Mouse (Mus musculus) G1E (cell line): ENCODE results near the gene Tmco4.

Experiments used
- CTCF ChIP-seq: IDR thresholded peaks from 2 replicates; pipeline ENCODE4 v1.5.1; 2012; ENCODE audit warnings: low read depth, low read length, inconsistent platforms, mixed read lengths
- GATA1 ChIP-seq: IDR thresholded peaks from 2 replicates; pipeline ENCODE4 v1.6.1; 2012; ENCODE audit warnings: borderline replicate concordance, low read length, inconsistent platforms, mixed read lengths
- POLR2AphosphoS5 ChIP-seq: IDR thresholded peaks from 2 replicates; pipeline ENCODE4 v1.6.1; 2012; ENCODE audit warnings: low read depth, low read length, inconsistent platforms; ENCODE audit not compliant: insufficient replicate concordance

GRCm38 (mm10) chr4:139030675-139031074, 58.0 kb downstream of the Tmco4 start:
- no peak for TF ChIP-seq CTCF
- no peak for TF ChIP-seq GATA1
- TF ChIP-seq POLR2AphosphoS5, result no peak
